Mouse (Mus musculus) MEL (cell line): ENCODE results near the gene Esr1.

Experiments
- BHLHE40 ChIP-seq: IDR thresholded peaks from 2 replicates; pipeline ENCODE4 v1.6.1; 2012; ENCODE audit warnings: low read depth, mild to moderate bottlenecking, inconsistent platforms, low read length, improper control_type of control experiment, borderline replicate concordance
- CTCF ChIP-seq, 3 experiments: IDR thresholded peaks in 2 of 3; conservative IDR thresholded peaks in 1 of 3; 2 replicates each; pipeline ENCODE4 v1.5.1; 2011 to 2012; ENCODE audit warnings: low read length in 3 of 3, low read depth in 2 of 3, mild to moderate bottlenecking in 2 of 3, improper control_type of control experiment in 1 of 3, inconsistent platforms in 1 of 3, mixed read lengths in 1 of 3, moderate library complexity in 1 of 3; ENCODE audit not compliant: control insufficient read depth in 1 of 3, insufficient read depth in 1 of 3, poor library complexity in 1 of 3, severe bottlenecking in 1 of 3
- SIN3A ChIP-seq: IDR thresholded peaks from 2 replicates; pipeline ENCODE4 v1.6.1; 2012; ENCODE audit warnings: low read length, improper control_type of control experiment, inconsistent platforms
- USF2 ChIP-seq, 2 experiments: IDR thresholded peaks; 2 replicates each; pipeline ENCODE4 v1.6.1; 2011 to 2012; ENCODE audit warnings: improper control_type of control experiment in 2 of 2, low read length in 2 of 2, borderline replicate concordance in 1 of 2, inconsistent platforms in 1 of 2, low read depth in 1 of 2, mild to moderate bottlenecking in 1 of 2; ENCODE audit not compliant: insufficient read depth in 1 of 2

GRCm38 (mm10) chr10:4632211-4632704 is 20.9 kb downstream of the Esr1 start:
- TF ChIP-seq USF2 (IDR thresholded peaks at IDR 0.05; ENCODE audit: borderline replicate concordance in 1 of 2, insufficient read depth in 1 of 2, low read depth in 1 of 2, low read length in 2 of 2) (no peak), CTCF (IDR thresholded peaks at IDR 0.05 in 2 of 3, conservative IDR thresholded peaks at IDR 0.05 in 1 of 3; ENCODE audit: control insufficient read depth in 1 of 3, insufficient read depth in 1 of 3, low read depth in 2 of 3, low read length in 3 of 3, poor library complexity in 1 of 3, severe bottlenecking in 1 of 3) (no peak), SIN3A (peak; percentile 77), BHLHE40 (no peak)
